Mouse (Mus musculus): ENCODE data around the gene Cnnm3. TPM values are rescaled to one million over a fixed set of nuclear protein-coding genes. Genes with fewer than 3 reads are reported as not detected.
A peak's percentile ranks its signal among the peaks of the same experiment; 100 is the strongest.

Gene Cnnm3
- polyA plus RNA-seq, 1 experiment: 10.2 TPM

- H3ac ChIP-seq (ENCODE audit: control insufficient read depth, insufficient read length): no peak overlapping the region
- no peak overlapping the region for H3K4me2 ChIP-seq (ENCODE audit: low read depth)
- peaks cover 20% of the 10 kb centered on the region for H3K79me2 ChIP-seq (ENCODE audit: control insufficient read depth, insufficient read depth)
- H3K27me3 ChIP-seq (ENCODE audit: control insufficient read depth, insufficient read depth, insufficient read length): no peaks in the 10 kb centered on the region
- no peak overlapping the region for H3K4me3 ChIP-seq
- H3K36me3 ChIP-seq (ENCODE audit: control insufficient read depth, insufficient read depth): peaks cover 38% of the 10 kb centered on the region
- TF ChIP-seq POLR2AphosphoS2 (IDR thresholded peaks at IDR 0.05; ENCODE audit: insufficient read length, low read depth) (peak; percentile 46), SRF (IDR thresholded peaks at IDR 0.05; ENCODE audit: control insufficient read depth, insufficient read length, low read depth) (no peak)
Observed at GRCm38 (mm10) chr1:36547981-36548598, 36.4 kb downstream of the Cnnm3 start.

DNA sequence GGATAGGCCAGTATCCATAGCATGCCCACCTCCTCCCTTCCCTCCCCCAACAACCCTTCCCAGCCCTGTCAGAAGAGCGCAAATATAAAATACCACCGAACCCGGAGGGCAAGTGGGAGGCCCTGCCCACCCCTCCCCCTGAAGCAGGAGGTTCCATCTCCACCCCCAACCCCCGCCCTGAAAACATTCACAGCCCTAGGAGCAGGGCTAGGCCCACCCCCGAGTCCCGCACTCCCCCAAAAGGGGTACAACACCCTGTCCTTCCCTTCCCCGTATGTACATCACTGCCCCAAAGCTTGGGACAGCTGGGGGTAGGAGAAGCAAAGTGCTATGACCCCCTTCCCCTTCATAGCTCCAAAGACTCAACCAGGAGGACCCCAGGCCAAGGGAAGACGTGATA is 37.1 kb downstream of the Cnnm3 start:
- Histone ChIP-seq H3K79me2 (ENCODE audit: control insufficient read depth, insufficient read depth) (peaks cover 24% of the 10 kb centered on the region), H3ac (ENCODE audit: control insufficient read depth, insufficient read length) (no peak overlapping the region), H3K36me3 (ENCODE audit: control insufficient read depth, insufficient read depth) (peaks cover 43% of the 10 kb centered on the region), H3K4me3 (no peak overlapping the region), H3K27me3 (ENCODE audit: control insufficient read depth, insufficient read depth, insufficient read length) (no peaks in the 10 kb centered on the region), H3K4me2 (ENCODE audit: low read depth) (no peak overlapping the region)
- TF ChIP-seq CEBPB (IDR thresholded peaks at IDR 0.05; ENCODE audit: insufficient read depth, poor library complexity, severe bottlenecking) (no peak), MYOD1 (IDR thresholded peaks at IDR 0.05; ENCODE audit: control insufficient read depth in 1 of 3, insufficient read length in 2 of 3, low read depth in 2 of 3) (no peak), E2F4 (IDR thresholded peaks at IDR 0.05; ENCODE audit: insufficient read depth) (no peak), POLR2AphosphoS2 (IDR thresholded peaks at IDR 0.05; ENCODE audit: insufficient read length, low read depth) (no peak), MAX (IDR thresholded peaks at IDR 0.05; ENCODE audit: low read depth) (no peak), TCF3 (IDR thresholded peaks at IDR 0.05; ENCODE audit: insufficient read length, low read depth) (no peak), POLR2A (IDR thresholded peaks at IDR 0.05; ENCODE audit: insufficient read length, low read depth) (no peak), SRF (IDR thresholded peaks at IDR 0.05; ENCODE audit: control insufficient read depth, insufficient read length, low read depth) (no peak), REST (IDR thresholded peaks at IDR 0.05; ENCODE audit: insufficient read depth, insufficient read length) (no peak), TCF12 (IDR thresholded peaks at IDR 0.05; ENCODE audit: insufficient read depth, poor library complexity, severe bottlenecking) (no peak), MYOG (IDR thresholded peaks at IDR 0.05; ENCODE audit: control insufficient read depth in 1 of 3, insufficient read depth in 1 of 3, insufficient read length in 2 of 3, low read depth in 2 of 3) (no peak), USF1 (IDR thresholded peaks at IDR 0.05; ENCODE audit: low read depth) (no peak)

- Histone ChIP-seq H3K4me3 (no peak overlapping the region), H3K36me3 (ENCODE audit: control insufficient read depth, insufficient read depth) (peaks cover 50% of the 10 kb centered on the region), H3ac (ENCODE audit: control insufficient read depth, insufficient read length) (no peak overlapping the region), H3K79me2 (ENCODE audit: control insufficient read depth, insufficient read depth) (peaks cover 31% of the 10 kb centered on the region), H3K4me2 (ENCODE audit: low read depth) (no peak overlapping the region), H3K27me3 (ENCODE audit: control insufficient read depth, insufficient read depth, insufficient read length) (no peaks in the 10 kb centered on the region)
- TF ChIP-seq SRF (IDR thresholded peaks at IDR 0.05; ENCODE audit: control insufficient read depth, insufficient read length, low read depth): no peak
- TF ChIP-seq POLR2AphosphoS2 (IDR thresholded peaks at IDR 0.05; ENCODE audit: insufficient read length, low read depth): peak; percentile 11
Observed at GRCm38 (mm10) chr1:36549491-36549890, 37.8 kb downstream of the Cnnm3 start.

GRCm38 (mm10) chr1:36550075-36550863 is 38.6 kb downstream of the Cnnm3 start:
- no peak overlapping the region for H3K4me2 ChIP-seq (ENCODE audit: low read depth)
- H3ac ChIP-seq (ENCODE audit: control insufficient read depth, insufficient read length): no peak overlapping the region
- no peaks in the 10 kb centered on the region for H3K27me3 ChIP-seq (ENCODE audit: control insufficient read depth, insufficient read depth, insufficient read length)
- peaks cover 54% of the 10 kb centered on the region for H3K36me3 ChIP-seq (ENCODE audit: control insufficient read depth, insufficient read depth)
- H3K4me3 ChIP-seq: no peak overlapping the region
- TF ChIP-seq MYOG (IDR thresholded peaks at IDR 0.05; ENCODE audit: control insufficient read depth in 1 of 3, insufficient read depth in 1 of 3, insufficient read length in 2 of 3, low read depth in 2 of 3) (peak in 1 of 3 experiments; percentile 23), SRF (IDR thresholded peaks at IDR 0.05; ENCODE audit: control insufficient read depth, insufficient read length, low read depth) (no peak), TCF3 (IDR thresholded peaks at IDR 0.05; ENCODE audit: insufficient read length, low read depth) (no peak), USF1 (IDR thresholded peaks at IDR 0.05; ENCODE audit: low read depth) (no peak), MAX (IDR thresholded peaks at IDR 0.05; ENCODE audit: low read depth) (no peak), MYOD1 (IDR thresholded peaks at IDR 0.05; ENCODE audit: control insufficient read depth in 1 of 3, insufficient read length in 2 of 3, low read depth in 2 of 3) (peak in 1 of 3 experiments; percentile 34)
- H3K79me2 ChIP-seq (ENCODE audit: control insufficient read depth, insufficient read depth): peaks cover 37% of the 10 kb centered on the region

GRCm38 (mm10) chr1:36551904-36552303 is 40.2 kb downstream of the Cnnm3 start:
- H3K4me2 ChIP-seq (ENCODE audit: low read depth): no peak overlapping the region
- H3K36me3 ChIP-seq (ENCODE audit: control insufficient read depth, insufficient read depth): peaks cover 54% of the 10 kb centered on the region
- H3K27me3 ChIP-seq (ENCODE audit: control insufficient read depth, insufficient read depth, insufficient read length): no peaks in the 10 kb centered on the region
- no peak overlapping the region for H3ac ChIP-seq (ENCODE audit: control insufficient read depth, insufficient read length)
- TF ChIP-seq POLR2AphosphoS2 (IDR thresholded peaks at IDR 0.05; ENCODE audit: insufficient read length, low read depth) (no peak), TCF3 (IDR thresholded peaks at IDR 0.05; ENCODE audit: insufficient read length, low read depth) (no peak), SRF (IDR thresholded peaks at IDR 0.05; ENCODE audit: control insufficient read depth, insufficient read length, low read depth) (no peak), REST (IDR thresholded peaks at IDR 0.05; ENCODE audit: insufficient read depth, insufficient read length) (no peak), E2F4 (IDR thresholded peaks at IDR 0.05; ENCODE audit: insufficient read depth) (no peak), MYOD1 (IDR thresholded peaks at IDR 0.05; ENCODE audit: control insufficient read depth in 1 of 3, insufficient read length in 2 of 3, low read depth in 2 of 3) (no peak), TCF12 (IDR thresholded peaks at IDR 0.05; ENCODE audit: insufficient read depth, poor library complexity, severe bottlenecking) (no peak), CEBPB (IDR thresholded peaks at IDR 0.05; ENCODE audit: insufficient read depth, poor library complexity, severe bottlenecking) (no peak), MYOG (IDR thresholded peaks at IDR 0.05; ENCODE audit: control insufficient read depth in 1 of 3, insufficient read depth in 1 of 3, insufficient read length in 2 of 3, low read depth in 2 of 3) (no peak), POLR2A (IDR thresholded peaks at IDR 0.05; ENCODE audit: insufficient read length, low read depth) (no peak), USF1 (IDR thresholded peaks at IDR 0.05; ENCODE audit: low read depth) (no peak), MAX (IDR thresholded peaks at IDR 0.05; ENCODE audit: low read depth) (no peak)
- no peak overlapping the region for H3K4me3 ChIP-seq
- peaks cover 40% of the 10 kb centered on the region for H3K79me2 ChIP-seq (ENCODE audit: control insufficient read depth, insufficient read depth)

Measured in myocyte (in vitro differentiated cells).